Mouse (Mus musculus): ENCODE data around the gene Tab3. TPM values are rescaled to one million over a fixed set of nuclear protein-coding genes. Genes with fewer than 3 reads are reported as not detected.
A peak's percentile ranks its signal among the peaks of the same experiment; 100 is the strongest.

Gene Tab3
- total RNA-seq (2021), result 1 to 10 TPM; 7.2 to 9.0 TPM
- long read RNA-seq, experiment 1, full-length matches to known transcripts, result 2 of 4 reads
- long read RNA-seq, experiment 1, partial matches to known transcripts, result 0 of 4 reads
- long read RNA-seq, experiment 1, other reads (novel, unspliced or antisense), result 2 of 4 reads
- long read RNA-seq, experiment 2, partial matches to known transcripts, result 0 of 2 reads
- long read RNA-seq, experiment 2, other reads (novel, unspliced or antisense), result 2 of 2 reads

DNA sequence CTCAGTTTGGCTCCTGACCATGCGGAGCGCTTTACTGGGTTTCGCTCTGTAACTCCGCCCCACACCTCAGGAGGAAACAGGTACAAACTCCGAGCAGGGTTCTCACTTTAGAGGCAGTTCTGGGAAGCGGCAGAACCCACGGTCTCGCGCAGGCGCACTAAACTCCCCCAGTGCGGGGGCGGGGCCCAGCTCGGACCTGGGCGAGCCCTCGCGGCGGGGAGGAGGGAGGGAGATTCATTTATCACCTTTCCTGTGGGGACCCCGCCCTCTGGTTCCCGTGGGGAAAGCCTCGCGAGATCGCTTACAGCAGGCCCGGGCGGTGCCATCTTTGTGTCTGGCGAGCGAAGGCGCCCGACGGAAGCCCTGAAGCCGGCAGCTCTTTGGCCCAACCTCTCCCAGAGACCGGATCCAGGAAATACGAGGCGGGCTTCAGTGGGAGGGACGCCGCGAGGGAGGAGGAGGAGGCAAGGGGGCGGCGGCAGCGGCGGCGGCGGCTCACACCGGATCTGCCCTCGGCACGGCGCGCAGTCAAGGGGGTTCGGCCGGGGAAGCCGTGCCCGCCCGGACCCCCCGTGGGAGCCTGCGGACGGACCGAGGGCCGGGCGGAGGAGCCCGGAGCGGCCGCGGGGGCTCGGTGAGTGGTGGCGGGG is at the start of gene Tab3:
Tab3 (plus strand) TSS at position 491 of the 650 bp plus-strand sequence.
- DNase-seq (ENCODE audit: low spot score in 2 of 2), result peak; percentile 83 to 92

DNA sequence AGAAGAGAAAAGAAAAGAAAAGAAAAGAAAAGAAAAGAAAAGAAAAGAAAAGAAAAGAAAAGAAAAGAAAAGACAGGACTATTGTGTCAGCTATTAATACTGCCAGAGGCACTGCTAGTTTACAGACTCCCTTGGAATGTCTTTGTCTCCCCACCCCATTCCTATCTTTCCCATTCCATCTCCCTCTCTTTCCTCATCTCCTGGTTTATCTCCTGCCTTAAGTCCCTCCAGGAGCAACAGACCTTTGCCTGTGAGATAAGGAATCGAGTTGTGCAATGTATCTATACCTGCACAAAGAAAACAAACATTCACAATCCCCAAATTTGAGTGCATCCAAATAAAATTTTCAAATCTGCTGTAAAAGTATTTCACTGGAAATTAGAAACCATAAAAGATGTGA is 48.3 kb upstream of the Tab3 start:
- DNase-seq (ENCODE audit: low spot score in 2 of 2), result no peak

DNA sequence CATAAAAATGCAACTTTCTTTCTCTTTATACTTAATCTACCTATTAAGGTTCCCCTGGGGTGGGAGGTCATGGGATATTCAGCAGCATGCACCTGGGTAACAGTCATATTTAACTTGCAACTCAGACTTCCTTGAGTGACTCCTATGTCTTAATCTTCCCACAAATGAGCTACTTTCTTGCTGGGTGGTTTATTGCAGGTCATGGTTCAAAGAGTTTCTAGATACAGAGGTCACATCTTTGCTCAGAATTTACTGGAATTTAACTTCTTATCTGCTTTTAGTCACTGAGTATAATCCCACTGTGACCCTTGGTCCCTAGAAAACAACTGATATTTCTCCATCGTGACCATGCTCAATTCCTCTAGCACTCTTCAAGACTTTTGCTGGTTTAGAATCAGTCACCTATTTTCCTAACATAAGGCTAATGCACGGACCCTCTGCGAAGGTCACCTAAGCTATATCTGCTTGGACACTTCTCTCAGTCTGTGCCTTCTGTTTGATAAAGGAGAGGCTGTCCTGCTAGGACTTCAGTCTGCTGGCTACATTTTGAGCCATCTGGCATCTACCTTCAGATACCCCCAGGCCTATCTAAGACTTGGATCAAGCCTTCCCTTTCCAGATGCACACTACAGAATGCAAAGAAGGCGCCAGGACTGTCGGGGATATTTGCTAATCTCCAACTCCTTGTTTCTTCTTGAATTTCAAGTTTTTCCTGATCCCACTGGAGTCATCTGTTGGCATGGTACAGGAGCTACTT is 47.4 kb upstream of the Tab3 start:
- no peak for DNase-seq (ENCODE audit: low spot score in 2 of 2)

DNA sequence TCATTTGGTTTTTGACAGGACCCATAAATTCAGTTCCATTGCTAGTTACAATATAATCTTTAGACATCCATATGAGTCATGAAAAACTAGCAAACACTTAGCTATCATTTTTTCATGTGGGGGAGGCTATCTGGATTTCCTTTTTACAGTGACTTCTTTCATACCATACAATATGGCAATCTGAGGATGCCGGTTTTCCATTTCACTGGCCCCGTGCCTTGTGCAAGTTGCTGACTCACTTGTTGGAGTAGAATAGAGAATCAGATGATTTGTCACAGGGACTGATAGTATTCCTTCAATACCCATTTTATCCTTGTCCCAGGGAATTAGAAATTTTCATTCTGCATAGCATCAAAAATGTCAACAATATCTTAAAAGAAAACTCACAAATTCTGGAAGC is 14.9 kb upstream of the Tab3 start:
- DNase-seq (ENCODE audit: low spot score in 2 of 2), result no peak

DNA sequence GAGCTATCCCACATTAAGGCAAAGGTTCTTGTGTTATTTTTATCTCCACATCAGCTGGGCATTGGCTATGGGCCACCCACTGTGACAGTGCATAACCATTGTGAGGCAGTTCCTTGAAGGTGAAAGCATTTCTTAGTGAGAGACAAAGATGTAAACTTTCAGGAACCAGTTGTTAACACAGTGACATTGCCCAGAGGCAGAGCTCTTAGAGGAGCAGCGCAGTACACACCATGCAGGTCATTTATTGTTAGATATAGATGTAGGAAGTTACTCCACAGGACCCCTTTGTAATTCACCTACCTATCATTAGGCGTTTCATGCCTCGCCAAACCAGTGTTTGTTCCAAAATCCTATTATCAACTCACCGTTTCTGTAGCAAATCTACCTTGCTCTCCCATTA is 7.6 kb upstream of the Tab3 start:
- no peak for DNase-seq (ENCODE audit: low spot score in 2 of 2)

DNA sequence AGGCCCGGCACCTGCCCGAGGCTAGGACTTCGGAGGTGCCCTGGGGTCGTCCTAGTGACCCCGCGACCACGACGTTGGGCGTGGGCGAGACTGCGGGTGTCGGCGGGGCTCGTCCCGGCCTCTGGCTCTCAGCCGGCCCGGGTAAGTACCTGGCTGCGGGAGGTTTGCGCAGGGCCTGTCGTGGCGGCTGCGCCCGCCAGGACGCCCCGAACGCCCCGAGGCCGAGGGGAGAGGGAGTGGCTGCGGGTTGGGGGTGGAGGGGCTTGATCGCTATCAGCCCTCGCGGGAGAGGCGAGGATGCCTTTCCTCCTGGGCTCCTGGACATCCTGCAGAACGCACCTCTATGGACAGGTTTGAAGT is 340 bp downstream of the Tab3 start:
- peak in 1 of 2 experiments; percentile 16 for DNase-seq (ENCODE audit: low spot score in 2 of 2)

DNA sequence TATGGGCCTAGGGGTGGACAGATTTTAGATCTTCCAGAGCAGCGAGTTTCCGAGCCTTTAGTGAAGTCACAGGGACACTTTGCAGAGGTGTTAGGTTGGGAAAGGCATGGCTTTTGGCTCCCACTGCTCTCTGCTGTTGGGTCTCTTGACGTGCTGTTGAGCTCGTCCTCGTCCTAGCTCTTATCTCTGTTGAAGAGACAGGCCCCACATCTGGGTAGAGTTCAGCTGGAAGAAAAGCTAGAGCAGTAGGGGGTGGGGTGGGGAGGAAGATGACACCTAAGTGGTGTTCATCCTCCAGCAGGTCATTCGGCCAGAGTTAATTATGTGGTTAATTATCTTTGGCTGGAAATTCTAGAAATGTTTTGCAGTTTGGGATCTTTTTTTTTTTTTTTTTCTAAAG is 2.5 kb downstream of the Tab3 start:
- DNase-seq (ENCODE audit: low spot score in 2 of 2), result no peak

DNA sequence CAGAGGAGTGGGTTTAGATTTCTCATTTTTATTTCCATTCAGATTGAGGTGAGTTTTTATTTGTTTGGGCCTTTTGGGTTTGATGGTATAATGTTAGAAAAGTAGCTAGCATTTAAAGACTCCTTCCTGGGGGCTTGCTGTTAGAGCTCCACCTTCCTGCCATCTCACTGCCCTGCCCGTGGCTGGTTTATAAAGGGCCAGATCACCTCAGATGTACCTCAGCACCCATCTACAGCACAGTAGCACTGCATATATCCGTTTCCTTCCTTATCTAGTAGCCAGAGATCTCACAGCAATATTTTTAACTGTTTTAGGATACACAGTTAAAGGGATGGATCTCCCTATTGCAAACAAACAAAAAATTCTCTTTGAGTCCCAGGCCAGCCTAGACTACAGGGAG is 6.9 kb downstream of the Tab3 start:
- DNase-seq (ENCODE audit: low spot score in 2 of 2), result no peak

DNA sequence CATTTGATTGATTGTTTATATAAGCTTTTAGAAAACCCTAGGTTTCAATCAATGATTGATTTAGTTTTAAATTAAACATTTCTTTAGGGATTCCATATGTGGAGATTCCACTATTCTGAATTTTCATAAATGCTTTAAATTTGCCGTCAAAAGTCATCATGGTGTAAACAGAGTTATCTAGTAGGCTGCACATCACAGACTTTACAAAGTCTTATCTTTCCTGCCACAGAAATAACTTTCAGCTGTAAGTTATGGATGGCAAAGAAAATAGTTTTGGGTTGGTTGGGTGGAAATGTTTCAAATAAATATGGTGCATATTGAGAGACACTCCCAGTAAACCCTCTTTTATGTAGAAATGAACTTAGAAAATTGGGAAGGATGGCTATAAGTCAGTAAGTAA is 8.7 kb downstream of the Tab3 start:
- no peak for DNase-seq (ENCODE audit: low spot score in 2 of 2)

DNA sequence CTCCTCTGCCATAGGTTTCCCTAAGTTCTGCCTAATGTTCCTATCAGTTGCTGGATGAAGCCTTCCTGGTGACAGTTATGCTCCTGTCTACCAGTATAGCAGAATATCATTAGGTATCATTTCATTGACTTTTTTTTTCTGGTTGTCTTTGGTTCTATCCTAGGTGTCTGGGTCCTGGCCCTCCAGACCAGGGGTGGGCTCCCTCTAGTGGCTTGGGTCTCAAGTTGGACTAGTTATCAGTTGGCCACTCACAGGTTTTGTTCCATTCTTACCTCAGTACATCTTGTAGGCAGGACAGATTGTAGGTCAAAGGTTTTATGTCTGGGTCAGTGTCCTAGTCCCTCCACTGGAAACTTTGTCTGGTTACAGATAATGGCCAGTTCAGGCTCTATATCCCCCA is 11.8 kb downstream of the Tab3 start:
- no peak for DNase-seq (ENCODE audit: low spot score in 2 of 2)

DNA sequence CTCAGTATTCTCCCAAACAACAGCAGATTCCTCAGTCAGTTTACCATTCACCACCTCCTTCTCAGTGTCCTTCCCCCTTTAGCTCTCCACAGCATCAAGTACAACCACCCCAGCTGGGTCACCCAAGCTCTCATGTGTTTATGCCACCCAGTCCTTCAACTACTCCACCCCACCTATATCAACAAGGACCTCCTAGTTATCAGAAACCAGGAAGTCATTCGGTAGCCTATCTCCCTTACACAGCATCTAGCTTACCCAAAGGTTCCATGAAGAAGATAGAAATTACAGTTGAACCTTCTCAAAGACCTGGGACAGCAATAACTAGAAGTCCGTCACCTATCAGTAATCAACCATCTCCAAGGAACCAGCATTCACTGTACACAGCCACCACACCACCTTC is 40.9 kb downstream of the Tab3 start:
- no peak for DNase-seq (ENCODE audit: low spot score in 2 of 2)

DNA sequence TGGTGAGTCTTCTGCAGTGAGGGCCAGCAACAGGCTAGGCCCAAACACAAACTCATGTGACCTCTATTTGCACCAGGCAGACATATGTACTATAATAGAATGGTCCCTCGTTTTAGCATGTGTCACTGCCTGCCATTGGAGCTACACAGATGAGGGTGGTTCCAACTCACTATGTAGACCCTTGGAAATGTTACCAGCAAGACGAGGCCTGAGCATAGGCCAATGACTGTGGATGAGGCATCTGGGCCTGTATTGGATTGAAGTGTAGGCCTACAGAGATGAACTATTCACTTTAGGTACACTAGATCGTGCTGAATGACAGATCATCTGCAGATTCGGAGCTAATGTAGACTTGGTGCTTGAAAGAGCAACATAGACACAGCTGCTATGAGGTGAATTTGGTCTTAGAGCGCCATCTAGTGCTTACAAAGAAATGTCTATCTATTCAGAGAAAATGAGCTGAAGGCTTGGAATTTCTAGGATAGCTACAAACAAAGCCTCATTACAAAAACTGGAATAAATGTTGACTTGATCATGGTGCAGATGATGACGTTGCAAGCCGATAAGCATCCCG is 72.5 kb downstream of the Tab3 start:
- no peak for DNase-seq (ENCODE audit: low spot score in 2 of 2)

DNA sequence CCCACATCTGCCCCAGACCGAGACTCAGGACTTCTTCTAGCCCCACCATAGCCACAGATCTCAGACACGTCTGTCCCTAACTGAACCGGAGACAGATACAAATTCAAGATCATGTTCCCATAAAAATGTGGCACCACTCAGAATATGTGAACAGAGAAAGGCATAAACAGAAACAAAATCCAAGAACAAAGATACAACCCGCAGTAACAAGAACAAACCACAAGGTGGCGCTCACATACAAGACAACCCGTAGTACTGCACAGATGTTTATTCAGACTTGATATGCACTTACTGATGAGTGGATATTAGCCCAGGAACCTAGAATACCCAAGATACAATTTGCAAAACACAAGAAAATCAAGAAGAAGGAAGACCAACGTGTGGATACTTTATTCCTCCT is 103.0 kb downstream of the Tab3 start:
- DNase-seq (ENCODE audit: low spot score in 2 of 2), result no peak

DNA sequence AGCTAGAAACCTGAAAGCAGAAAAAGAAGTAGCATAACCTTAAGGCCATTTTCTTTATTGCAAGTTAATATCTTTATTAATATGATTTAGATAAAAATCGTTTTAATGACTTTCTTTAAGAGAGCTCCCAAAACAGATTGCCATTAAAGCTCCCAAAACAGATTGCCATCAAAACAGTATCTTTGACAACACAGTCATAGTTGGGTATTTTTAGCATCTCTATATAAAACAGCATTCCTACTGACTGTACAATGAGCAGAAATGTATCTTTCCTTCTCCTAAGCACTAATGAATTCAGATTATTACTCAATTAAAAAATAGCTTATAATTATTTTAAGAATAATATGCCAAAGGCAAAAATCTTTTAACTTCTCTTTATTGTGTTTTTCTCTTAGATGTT is 108.3 kb downstream of the Tab3 start:
- DNase-seq (ENCODE audit: low spot score in 2 of 2), result no peak

DNA sequence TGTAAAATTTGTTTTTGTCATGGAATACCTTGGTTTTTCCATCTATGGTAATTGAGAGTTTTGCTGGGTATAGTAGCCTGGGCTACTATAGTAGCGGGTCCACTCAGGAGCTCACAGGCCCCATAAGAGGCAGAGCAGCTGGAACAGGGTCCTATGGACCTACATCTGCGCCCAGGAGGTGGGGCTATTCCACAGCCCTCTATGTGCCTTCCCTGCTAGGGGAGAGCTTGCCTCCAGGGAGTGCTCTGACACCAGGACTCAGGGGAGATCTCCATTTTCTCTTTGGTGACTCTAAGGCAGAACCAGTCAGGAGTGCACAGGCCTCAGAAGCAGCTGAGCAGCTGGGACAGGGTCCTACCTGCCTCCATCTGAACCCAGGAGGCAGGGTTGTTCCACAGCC is 109.9 kb downstream of the Tab3 start:
- no peak for DNase-seq (ENCODE audit: low spot score in 2 of 2)

Small RNAs within 50 kb of the gene (microRNA-seq; reads per million reads assigned to microRNA genes)
- not detected for gene Gm44378

Other genes starting within 250 kb of the Tab3 start
- gene Gk, start 202.8 kb downstream of the Tab3 start, total RNA-seq (2021), result 1 to 10 TPM; 8.0 TPM

All from gastrocnemius, postnatal 4 days (tissue).